Mouse (Mus musculus): ENCODE results near the gene Akap13. TPM values are rescaled to one million over a fixed set of nuclear protein-coding genes. Genes with fewer than 3 reads are reported as not detected.
"Not testable (repeated sequence)": the region's sequence is repeated elsewhere in the genome, so short reads cannot be mapped to it uniquely, and the experiment has no call there.

The Akap13 gene
- total and polyA plus RNA-seq, 2 experiments from 2014 or later, result 34.2 to 113 TPM

DNA sequence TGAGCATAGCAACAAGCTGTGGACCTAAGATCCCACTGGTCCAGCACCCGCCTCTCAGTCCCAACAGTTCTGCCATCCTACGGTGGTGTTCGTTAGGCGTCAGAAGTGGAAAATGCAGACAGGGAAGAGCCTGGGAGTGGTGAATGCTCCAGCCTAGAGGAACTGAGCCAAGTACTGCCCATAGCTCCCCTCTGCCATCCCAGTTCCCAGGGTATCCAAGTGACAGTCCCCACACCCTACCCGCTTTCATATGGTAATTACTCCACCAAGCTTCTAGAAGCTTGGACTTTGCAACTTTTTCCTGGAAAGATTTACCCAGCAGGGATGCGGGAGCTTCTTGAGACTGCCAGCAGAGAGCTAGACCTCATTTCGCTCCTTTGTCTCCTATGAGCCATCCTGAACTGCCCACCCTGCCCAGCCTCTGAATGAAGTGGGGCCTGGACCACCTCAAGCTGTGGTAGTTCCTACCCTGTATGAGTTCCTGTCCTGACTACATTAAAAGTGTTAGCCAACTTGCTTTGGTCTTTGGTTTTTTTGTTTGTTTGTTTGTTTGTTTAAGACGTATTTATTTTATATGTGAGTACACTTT lies 300.6 kb downstream of the Akap13 start:
- Histone ChIP-seq H3K27ac (ENCODE audit: low read depth) (no peak overlapping the region), H3K4me1 (ENCODE audit: control insufficient read depth, insufficient read depth) (no peaks in the 10 kb centered on the region), H3K4me2 (ENCODE audit: low read depth, low read length) (no peak overlapping the region), H3K27me3 (ENCODE audit: control insufficient read depth, insufficient read depth, low read length) (no peaks in the 10 kb centered on the region), H3K4me3 (ENCODE audit: low read depth, low read length) (no peak overlapping the region), H3K9me3 (replicated peaks; ENCODE audit: control insufficient read depth, low read length) (no peaks in the 10 kb centered on the region), H3K9ac (replicated peaks; ENCODE audit: low read depth, low read length) (no peak overlapping the region), H3K36me3 (replicated peaks; ENCODE audit: control insufficient read depth, insufficient read depth, low read length) (peaks cover 44% of the 10 kb centered on the region)
- ATAC-seq (ENCODE audit: insufficient read depth, low read depth) (no peak), DNase-seq (ENCODE audit: low spot score) (no peak)
- TF ChIP-seq CTCF (IDR thresholded peaks at IDR 0.05; ENCODE audit: low read depth), result no peak
- no peak for TF ChIP-seq EP300 (IDR thresholded peaks at IDR 0.05; ENCODE audit: low read depth)
- 83% methylated on average over 8 of the region's 8 CpGs for WGBS

DNA sequence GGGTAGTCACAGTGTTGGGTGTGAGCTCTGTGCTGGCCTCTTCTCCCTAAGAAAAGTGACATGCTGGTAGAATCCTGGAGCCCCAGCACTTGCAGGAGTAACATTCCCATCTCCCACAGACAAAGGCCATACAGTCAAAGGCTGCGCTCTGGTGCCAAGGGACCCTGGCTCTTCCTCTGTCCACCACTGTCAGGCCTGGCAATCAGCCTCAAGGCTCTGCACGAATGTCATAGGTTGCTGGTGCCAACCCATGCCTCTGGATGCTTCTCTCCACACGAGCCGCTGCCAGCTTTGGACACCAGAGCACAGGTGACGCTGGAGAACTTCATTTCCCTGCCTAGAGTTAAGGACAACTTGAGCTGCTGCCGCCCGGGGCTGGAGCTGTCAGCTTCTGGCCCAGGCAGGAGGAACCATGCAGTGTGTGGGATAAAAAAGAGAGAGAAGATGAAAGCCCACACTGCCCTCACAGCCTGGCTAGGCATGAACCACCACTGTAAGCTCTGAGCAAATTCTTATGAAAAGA lies 304.7 kb downstream of the Akap13 start:
- Histone ChIP-seq H3K36me3 (replicated peaks; ENCODE audit: control insufficient read depth, insufficient read depth, low read length) (peaks cover 8% of the 10 kb centered on the region; the same call in 1 of the 2 replicates), H3K27me3 (ENCODE audit: control insufficient read depth, insufficient read depth, low read length) (no peaks in the 10 kb centered on the region), H3K4me1 (ENCODE audit: control insufficient read depth, insufficient read depth) (no peaks in the 10 kb centered on the region), H3K27ac (ENCODE audit: low read depth) (no peak overlapping the region), H3K4me3 (ENCODE audit: low read depth, low read length) (no peak overlapping the region), H3K9ac (replicated peaks; ENCODE audit: low read depth, low read length) (no peak overlapping the region), H3K4me2 (ENCODE audit: low read depth, low read length) (no peak overlapping the region), H3K9me3 (replicated peaks; ENCODE audit: control insufficient read depth, low read length) (no peaks in the 10 kb centered on the region)
- ATAC-seq (ENCODE audit: insufficient read depth, low read depth) (no peak), DNase-seq (ENCODE audit: low spot score) (no peak)
- WGBS, result 59% methylated on average over 7 of the region's 7 CpGs
- TF ChIP-seq CTCF (IDR thresholded peaks at IDR 0.05; ENCODE audit: low read depth) (no peak), EP300 (IDR thresholded peaks at IDR 0.05; ENCODE audit: low read depth) (no peak)

DNA sequence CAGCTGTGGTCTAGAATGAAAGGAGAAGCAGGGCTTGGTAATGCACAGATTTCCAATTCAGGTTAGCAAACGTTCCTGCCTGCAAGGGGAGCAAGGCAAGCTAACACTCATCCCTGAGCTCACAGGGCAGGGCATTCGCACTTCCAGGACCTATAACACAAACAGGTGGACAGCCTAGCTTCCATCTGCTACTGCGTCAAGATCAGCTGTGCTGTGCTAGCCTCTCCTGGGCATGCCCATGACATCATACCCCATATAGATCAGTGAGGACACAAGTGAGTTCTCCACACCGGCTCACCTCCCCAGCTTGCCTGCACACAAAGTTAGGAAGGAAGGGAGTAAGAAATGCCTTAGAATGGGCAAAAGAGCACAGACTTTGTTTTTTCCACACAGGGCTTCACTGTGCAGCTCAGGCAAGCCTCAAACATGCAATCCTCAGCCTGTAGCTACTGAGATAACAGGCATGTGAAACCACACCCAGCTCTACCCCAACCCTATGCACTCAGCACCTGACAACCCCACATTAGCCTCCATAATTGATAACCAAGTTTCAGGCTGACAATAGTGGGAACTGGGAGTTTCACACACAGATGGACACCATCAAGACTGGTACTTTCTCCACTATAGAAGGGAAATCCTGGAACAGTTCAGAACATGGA lies 305.5 kb downstream of the Akap13 start:
- not testable (repeated sequence) for H3K27ac ChIP-seq (ENCODE audit: low read depth); H3K4me1 ChIP-seq (ENCODE audit: control insufficient read depth, insufficient read depth); H3K27me3 ChIP-seq (ENCODE audit: control insufficient read depth, insufficient read depth, low read length); DNase-seq (ENCODE audit: low spot score); ATAC-seq (ENCODE audit: insufficient read depth, low read depth); H3K9me3 ChIP-seq (replicated peaks; ENCODE audit: control insufficient read depth, low read length); H3K4me3 ChIP-seq (ENCODE audit: low read depth, low read length); H3K9ac ChIP-seq (replicated peaks; ENCODE audit: low read depth, low read length); H3K36me3 ChIP-seq (replicated peaks; ENCODE audit: control insufficient read depth, insufficient read depth, low read length); H3K4me2 ChIP-seq (ENCODE audit: low read depth, low read length)
- WGBS, result 57% methylated on average over 4 of the region's 4 CpGs

DNA sequence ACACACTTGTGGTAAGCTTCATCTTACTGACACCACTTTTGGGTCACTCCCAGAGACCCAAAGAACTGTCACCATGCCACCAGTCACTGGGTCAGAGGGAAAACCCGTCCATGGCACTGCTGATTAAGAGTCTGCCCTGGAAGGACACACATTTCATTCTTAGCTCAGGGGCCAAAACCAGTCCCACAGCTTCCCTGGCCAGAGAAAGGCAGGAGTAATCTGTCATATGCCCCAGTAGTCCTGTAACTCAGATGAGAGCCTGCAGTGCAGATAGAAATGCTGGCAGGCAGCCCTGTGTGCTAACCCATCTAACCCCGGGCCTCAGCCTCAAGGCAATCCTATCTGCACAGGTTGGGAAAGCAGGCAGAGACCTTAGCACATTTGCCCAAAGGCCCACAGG lies 306.9 kb downstream of the Akap13 start:
- not testable (repeated sequence) for DNase-seq (ENCODE audit: low spot score)
- 44% methylated on average over 1 of the region's 2 CpGs for WGBS
- ATAC-seq (ENCODE audit: insufficient read depth, low read depth), result peak; percentile 77

DNA sequence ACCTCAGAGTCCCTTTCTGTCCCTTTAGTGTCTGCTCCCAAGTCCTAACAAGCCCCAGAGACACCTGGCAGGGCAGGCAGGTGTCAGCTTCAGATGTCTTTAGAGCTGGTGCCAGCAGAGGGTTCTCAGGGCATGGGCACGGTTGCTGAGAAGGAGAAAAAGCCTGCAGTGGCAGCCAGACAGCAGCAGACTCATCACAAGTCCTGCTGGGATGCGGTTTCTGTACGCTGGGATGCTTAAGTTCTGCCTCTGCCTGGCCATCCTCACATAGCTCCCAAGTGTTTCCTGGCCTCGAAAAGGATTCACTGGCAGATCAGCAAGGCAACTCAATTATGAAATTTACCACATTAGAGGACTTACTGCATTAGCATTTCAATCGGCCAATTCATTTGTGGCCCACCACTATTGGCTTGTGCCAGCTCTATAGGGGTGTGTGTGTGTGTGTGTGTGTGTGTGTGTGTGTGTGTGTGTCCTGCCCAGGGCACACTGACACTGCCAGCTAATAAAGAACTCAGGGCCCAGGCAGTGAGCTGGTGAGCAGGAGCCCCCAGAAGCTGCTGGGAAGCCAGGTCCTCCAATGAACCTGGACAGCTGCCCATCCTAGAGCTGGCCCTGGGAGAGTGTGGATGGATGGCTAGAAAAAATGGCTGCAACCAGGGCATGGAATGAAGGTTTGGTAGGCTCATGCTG lies 311.9 kb downstream of the Akap13 start:
- DNase-seq (ENCODE audit: low spot score); H3K4me2 ChIP-seq (ENCODE audit: low read depth, low read length); H3K4me3 ChIP-seq (ENCODE audit: low read depth, low read length); H3K27me3 ChIP-seq (ENCODE audit: control insufficient read depth, insufficient read depth, low read length); H3K9me3 ChIP-seq (replicated peaks; ENCODE audit: control insufficient read depth, low read length); H3K27ac ChIP-seq (ENCODE audit: low read depth); ATAC-seq (ENCODE audit: insufficient read depth, low read depth); H3K4me1 ChIP-seq (ENCODE audit: control insufficient read depth, insufficient read depth); H3K9ac ChIP-seq (replicated peaks; ENCODE audit: low read depth, low read length): not testable (repeated sequence)
- peaks cover 31% of the 10 kb centered on the region for H3K36me3 ChIP-seq (replicated peaks; ENCODE audit: control insufficient read depth, insufficient read depth, low read length)
- WGBS, result 90% methylated on average over 1 of the region's 5 CpGs

More for the DNA sequence above, 306.9 kb downstream of the Akap13 start:
- H3K9me3 ChIP-seq (replicated peaks; ENCODE audit: control insufficient read depth, low read length); H3K27me3 ChIP-seq (ENCODE audit: control insufficient read depth, insufficient read depth, low read length); H3K4me1 ChIP-seq (ENCODE audit: control insufficient read depth, insufficient read depth); H3K36me3 ChIP-seq (replicated peaks; ENCODE audit: control insufficient read depth, insufficient read depth, low read length); H3K4me3 ChIP-seq (ENCODE audit: low read depth, low read length); H3K9ac ChIP-seq (replicated peaks; ENCODE audit: low read depth, low read length); H3K4me2 ChIP-seq (ENCODE audit: low read depth, low read length): not testable (repeated sequence)
- H3K27ac ChIP-seq (ENCODE audit: low read depth), result 0 out of 2 replicates have a peak overlapping the region, but pooled peaks have one; percentile 20

All from heart, postnatal 0 days (tissue).